Mouse (Mus musculus): ENCODE results near the gene Iqcn.

Gene Iqcn

GRCm38 (mm10) chr8:70678679-70679078 lies 24.6 kb upstream of the Iqcn start:
- DNase-seq (ENCODE audit: low spot score in 2 of 2): no peak

GRCm38 (mm10) chr8:70679404-70679803 lies 23.9 kb upstream of the Iqcn start:
- DNase-seq (ENCODE audit: low spot score in 2 of 2): no peak

GRCm38 (mm10) chr8:70680039-70680438 lies 23.2 kb upstream of the Iqcn start:
- no peak for DNase-seq (ENCODE audit: low spot score in 2 of 2)

GRCm38 (mm10) chr8:70681410-70681809 lies 21.8 kb upstream of the Iqcn start:
- DNase-seq (ENCODE audit: low spot score in 2 of 2): no peak

- no peak for DNase-seq (ENCODE audit: low spot score in 2 of 2)
Observed at GRCm38 (mm10) chr8:70682193-70682592, 21.1 kb upstream of the Iqcn start.

GRCm38 (mm10) chr8:70682692-70683091 lies 20.6 kb upstream of the Iqcn start:
- no peak for DNase-seq (ENCODE audit: low spot score in 2 of 2)

- peak; percentile 63 to 82 for DNase-seq (ENCODE audit: low spot score in 2 of 2)
Observed at GRCm38 (mm10) chr8:70684291-70684690, 19.0 kb upstream of the Iqcn start.

- no peak for DNase-seq (ENCODE audit: low spot score in 2 of 2)
Observed at GRCm38 (mm10) chr8:70687576-70687975, 15.7 kb upstream of the Iqcn start.

- DNase-seq (ENCODE audit: low spot score in 2 of 2): no peak
Observed at GRCm38 (mm10) chr8:70688136-70688535, 15.1 kb upstream of the Iqcn start.

- no peak for DNase-seq (ENCODE audit: low spot score in 2 of 2)
Observed at GRCm38 (mm10) chr8:70689892-70690390, 13.3 kb upstream of the Iqcn start.

- DNase-seq (ENCODE audit: low spot score in 2 of 2): no peak
Observed at GRCm38 (mm10) chr8:70691230-70691629, 12.0 kb upstream of the Iqcn start.

- no peak for DNase-seq (ENCODE audit: low spot score in 2 of 2)
Observed at GRCm38 (mm10) chr8:70691727-70692231, 11.5 kb upstream of the Iqcn start.

- DNase-seq (ENCODE audit: low spot score in 2 of 2): no peak
Observed at GRCm38 (mm10) chr8:70693636-70694035, 9.6 kb upstream of the Iqcn start.

GRCm38 (mm10) chr8:70695318-70696018 lies 7.8 kb upstream of the Iqcn start:
- DNase-seq (ENCODE audit: low spot score in 2 of 2): no peak

GRCm38 (mm10) chr8:70696019-70696885 lies 7.0 kb upstream of the Iqcn start:
- peak in 1 of 2 experiments; percentile 50 for DNase-seq (ENCODE audit: low spot score in 2 of 2)

GRCm38 (mm10) chr8:70696946-70697345 lies 6.3 kb upstream of the Iqcn start:
- DNase-seq (ENCODE audit: low spot score in 2 of 2): no peak

GRCm38 (mm10) chr8:70697366-70698250 lies 5.6 kb upstream of the Iqcn start:
- DNase-seq (ENCODE audit: low spot score in 2 of 2): no peak

GRCm38 (mm10) chr8:70698310-70699109 lies 4.7 kb upstream of the Iqcn start, which contains the start of gene Jund:
Gene Jund, plus strand, starts transcription at chr8:70698949.
- DNase-seq (ENCODE audit: low spot score in 2 of 2): peak; percentile 97 to 99

- DNase-seq (ENCODE audit: low spot score in 2 of 2): no peak
Observed at GRCm38 (mm10) chr8:70699116-70699833, 4.0 kb upstream of the Iqcn start.
